9 mouse cellular contexts compared by ENCODE assay signal in genomic region chr11:82174794-82175193, GRCm38 (mm10). TPM values are rescaled to one million over a fixed set of nuclear protein-coding genes. Genes with fewer than 3 reads are reported as not detected.
DNase-seq lines count a peak whose midpoint lies in the region; ATAC-seq and TF ChIP-seq lines count a peak whose summit lies in the region.
"Had no signal": no experiment of that assay in that cellular context is flagged by ENCODE, and none has a peak within 500 bp of the region (broad histone marks: within the 10 kb centered on the region; RNA-seq: fewer than 3 reads in every experiment).

No protein-coding gene starts in this region.

- 24% methylated on average over 3 of the region's 3 CpGs for WGBS in intestine, postnatal 0 days
- WGBS in intestine, embryonic 16.5 days, result 21% methylated on average over 3 of the region's 3 CpGs
- 27% methylated on average over 3 of the region's 3 CpGs for WGBS in thymus, adult 2 months

- DNase-seq in adrenal gland, adult (ENCODE audit: inconsistent age in 2 of 2, low spot score in 1 of 2), result peak; percentile 81 to 93
- DNase-seq in embryo, embryonic 10.5 days (ENCODE audit: low spot score), result peak; percentile 84
- peak; percentile 81 to 84 for DNase-seq in heart, postnatal 10 days
- DNase-seq in left cerebral cortex, adult 11 months (ENCODE audit: low spot score), result peak; percentile 47
- DNase-seq in thymus, adult 2 months, result peak; percentile 83

- peak; percentile 82 for TF ChIP-seq CTCF in intestine, postnatal 0 days (IDR thresholded peaks at IDR 0.05; ENCODE audit: low read depth)
- peak; percentile 59; the same call in 1 of the 2 replicates for TF ChIP-seq CTCF in thymus, adult 2 months (IDR thresholded peaks at IDR 0.05; ENCODE audit: borderline replicate concordance, control insufficient read depth, extremely low read depth, insufficient read depth, low read length, poor library complexity)

- TF ChIP-seq POLR2A in thymus, adult 2 months (IDR thresholded peaks at IDR 0.05; ENCODE audit: control insufficient read depth, extremely low read depth, insufficient read depth, low read length, poor library complexity), result no peak

- no peaks in the 10 kb centered on the region for H3K4me1 ChIP-seq in intestine, postnatal 0 days (replicated peaks; ENCODE audit: control insufficient read depth, insufficient read depth, low read length)
- no peaks in the 10 kb centered on the region for H3K4me1 ChIP-seq in intestine, embryonic 16.5 days (ENCODE audit: control insufficient read depth, insufficient read depth, low read length)
- H3K4me1 ChIP-seq in thymus, adult 2 months (replicated peaks; ENCODE audit: control insufficient read depth, insufficient read depth, low read length), result peaks cover 13% of the 10 kb centered on the region
- H3K4me1 ChIP-seq: embryonic facial prominence, embryonic 13.5 days had no signal

- no peaks in the 10 kb centered on the region for H3K9me3 ChIP-seq in intestine, postnatal 0 days (ENCODE audit: control insufficient read depth)
- H3K9me3 ChIP-seq in intestine, embryonic 16.5 days (ENCODE audit: control insufficient read depth, low read length), result no peaks in the 10 kb centered on the region
- H3K9me3 ChIP-seq: embryonic facial prominence, embryonic 13.5 days had no signal

- no peak overlapping the region for H3K9ac ChIP-seq in intestine, postnatal 0 days (ENCODE audit: low read depth, low read length)
- H3K9ac ChIP-seq in intestine, embryonic 16.5 days (ENCODE audit: low read depth, low read length), result no peak overlapping the region
- H3K9ac ChIP-seq: embryonic facial prominence, embryonic 13.5 days had no signal

- H3K36me3 ChIP-seq in intestine, postnatal 0 days (ENCODE audit: control insufficient read depth, insufficient read depth), result no peaks in the 10 kb centered on the region
- no peaks in the 10 kb centered on the region for H3K36me3 ChIP-seq in intestine, embryonic 16.5 days (ENCODE audit: control insufficient read depth, insufficient read depth, low read length)
- no peaks in the 10 kb centered on the region for H3K36me3 ChIP-seq in thymus, adult 2 months (ENCODE audit: control insufficient read depth, insufficient read depth, low read length)
- H3K36me3 ChIP-seq: embryonic facial prominence, embryonic 13.5 days had no signal

- H3K4me3 ChIP-seq in intestine, postnatal 0 days (ENCODE audit: low read depth, low read length), result no peak overlapping the region
- H3K4me3 ChIP-seq in intestine, embryonic 16.5 days (ENCODE audit: low read length), result no peak overlapping the region
- H3K4me3 ChIP-seq in thymus, adult 2 months (ENCODE audit: control insufficient read depth, insufficient read depth, low read length), result no peak overlapping the region
- H3K4me3 ChIP-seq: embryonic facial prominence, embryonic 13.5 days had no signal

- no peak overlapping the region for H3K4me2 ChIP-seq in intestine, postnatal 0 days (replicated peaks; ENCODE audit: low read depth)
- no peak overlapping the region for H3K4me2 ChIP-seq in intestine, embryonic 16.5 days (ENCODE audit: low read depth, low read length)
- H3K4me2 ChIP-seq: embryonic facial prominence, embryonic 13.5 days had no signal

- ATAC-seq in intestine, postnatal 0 days, result no peak
- no peak for ATAC-seq in intestine, embryonic 16.5 days
- ATAC-seq in megakaryocyte progenitor cell, adult 5-6 weeks (replicated peaks; ENCODE audit: poor library complexity), result peak; percentile 93

- intact Hi-C loops in heart, postnatal 10 days (cut with DNase I), result loop anchor here (5.0 kb wide), 1 partner anchor 537 kb away; no protein-coding TSS in a partner anchor

- H3K27me3 ChIP-seq in intestine, postnatal 0 days (replicated peaks; ENCODE audit: control insufficient read depth, insufficient read depth, low read length), result no peaks in the 10 kb centered on the region
- H3K27me3 ChIP-seq in intestine, embryonic 16.5 days (replicated peaks; ENCODE audit: control insufficient read depth, insufficient read depth, low read length), result no peaks in the 10 kb centered on the region
- no peaks in the 10 kb centered on the region for H3K27me3 ChIP-seq in thymus, adult 2 months (ENCODE audit: control insufficient read depth, insufficient read depth, low read length)

- H3K27ac ChIP-seq in intestine, postnatal 0 days (ENCODE audit: low read depth, low read length), result no peak overlapping the region
- no peak overlapping the region for H3K27ac ChIP-seq in intestine, embryonic 16.5 days (ENCODE audit: low read length)
- no peak overlapping the region for H3K27ac ChIP-seq in thymus, adult 2 months (ENCODE audit: control insufficient read depth, insufficient read depth, low read length)
- H3K27ac ChIP-seq: embryonic facial prominence, embryonic 13.5 days had no signal

RNA-seq across cellular contexts. Expression of gene Ccl8, which starts 59.8 kb away (rescaled TPM):
- not detected in 2 replicates for polyA plus RNA-seq in intestine, postnatal 0 days (2015; fragmentation: Nextera tagmentation; extraction: Ambion mirVana)
- polyA plus RNA-seq in intestine, embryonic 16.5 days (2015; fragmentation: Nextera tagmentation; extraction: Ambion mirVana), result 0.40 TPM in 1 of 2 replicates, not detected in the other
- not detected for total RNA-seq in heart, postnatal 10 days (2021)
- total RNA-seq in megakaryocyte progenitor cell, adult 5-6 weeks (2015), result not detected in 2 replicates
- not detected in 2 replicates for total RNA-seq in megakaryocyte progenitor cell, adult 5-6 weeks (2017)
- 14.9 and 23.5 TPM in 2 replicates for polyA plus RNA-seq in thymus, adult 2 months (2012; rRNA removed)
- polyA plus RNA-seq: embryonic facial prominence, embryonic 13.5 days had no signal

Comparison
In these comparisons a context has a peak if more than half of its experiments do, and no peak if none do; other contexts are left out.
1. RNA of gene Ccl8, which starts 59.8 kb away (polyA plus RNA-seq): 14.9 to 23.5 TPM in thymus, adult 2 months; not detected in intestine, postnatal 0 days and 0.40 TPM in intestine, embryonic 16.5 days; every median in the first group is over 10 times any median in the second.
2. Peak in every context shown above with its lines, with median percentiles within 50 percentile points of each other: DNase-seq.